Mouse (Mus musculus) retina, adult 2 months (tissue): ENCODE results near the gene 2310057M21Rik.

Experiments
- DNase-seq: peaks from one replicate; pipeline ENCODE4 v3.0.0-alpha.2; 2012; ENCODE audit warnings: low read depth, low spot score

2310057M21Rik gene

GRCm38 (mm10) chr7:131322192-131322591 lies 40.4 kb downstream of the 2310057M21Rik start, which contains the start of gene Cuzd1:
TSS of gene Cuzd1 (minus strand) at chr7:131322292.
- no peak for DNase-seq

GRCm38 (mm10) chr7:131318340-131318739 lies 44.2 kb downstream of the 2310057M21Rik start:
- DNase-seq: no peak

- no peak for DNase-seq
These were observed 45.0 kb downstream of the 2310057M21Rik start for GRCm38 (mm10) chr7:131317587-131317986.

- no peak for DNase-seq
These were observed 48.1 kb downstream of the 2310057M21Rik start for GRCm38 (mm10) chr7:131314493-131314892.

GRCm38 (mm10) chr7:131306733-131307132 lies 55.8 kb downstream of the 2310057M21Rik start:
- no peak for DNase-seq

GRCm38 (mm10) chr7:131303340-131303739 lies 59.2 kb downstream of the 2310057M21Rik start:
- no peak for DNase-seq

GRCm38 (mm10) chr7:131297151-131297550 lies 65.4 kb downstream of the 2310057M21Rik start:
- DNase-seq: no peak
